Mouse (Mus musculus) neural tube, embryonic 12.5 days (tissue): Measurements from ENCODE around the gene Elk3. TPM values are rescaled to one million over a fixed set of nuclear protein-coding genes. Genes with fewer than 3 reads are reported as not detected.
"Not testable (repeated sequence)": the region's sequence is repeated elsewhere in the genome, so short reads cannot be mapped to it uniquely, and the experiment has no call there.

Source experiments
- ATAC-seq: fragments of 200-750 bp; cut with Nextera tagmentation; 2 replicates; pipeline ENCODE4 v1.8.0; 2017; ENCODE audit warnings: low read depth, mild to moderate bottlenecking, moderate TSS enrichment, moderate library complexity; ENCODE audit not compliant: low FRiP score
- H3K27ac ChIP-seq: fragments of 300-500 bp; sonication (generic); 2 replicates; pipeline ENCODE4 v1.5.1; 2016
- H3K27me3 ChIP-seq: fragments of 300-500 bp; sonication (generic); replicated peaks from 2 replicates; pipeline ENCODE4 v1.6.1; 2016; ENCODE audit warnings: mild to moderate bottlenecking
- H3K36me3 ChIP-seq: fragments of 300-500 bp; sonication (generic); 2 replicates; pipeline ENCODE4 v1.6.1; 2016; ENCODE audit warnings: mild to moderate bottlenecking
- H3K4me1 ChIP-seq: fragments of 300-500 bp; sonication (generic); 2 replicates; pipeline ENCODE4 v1.6.1; 2016
- H3K4me2 ChIP-seq: fragments of 300-500 bp; sonication (generic); replicated peaks from 2 replicates; pipeline ENCODE4 v1.6.1; 2016; ENCODE audit warnings: mild to moderate bottlenecking
- H3K4me3 ChIP-seq: fragments of 300-500 bp; sonication (generic); 2 replicates; pipeline ENCODE4 v1.5.1; 2016
- H3K9ac ChIP-seq: fragments of 300-500 bp; sonication (generic); 2 replicates; pipeline ENCODE4 v1.6.1; 2016; ENCODE audit warnings: mild to moderate bottlenecking
- H3K9me3 ChIP-seq: fragments of 300-500 bp; sonication (generic); 2 replicates; pipeline ENCODE4 v1.6.1; 2016; ENCODE audit warnings: mild to moderate bottlenecking
- WGBS: fragments of 180-500 bp; shearing (Covaris S2); methylation state at CpG from one replicate; pipeline ENCODE4 v1.1.7; 2016; 5-methylcytosine and 5-hydroxymethylcytosine counted together
- polyA plus RNA-seq: library from polyadenylated mRNA; unstranded; fragments of >200 nt; fragmentation: Nextera tagmentation; extraction: Ambion mirVana; gene quantifications from 2 replicates; pipeline ENCODE4 v1.2.1, GENCODE M21; 2016

Elk3 gene
- 18.9 and 21.3 TPM in 2 replicates for polyA plus RNA-seq

DNA sequence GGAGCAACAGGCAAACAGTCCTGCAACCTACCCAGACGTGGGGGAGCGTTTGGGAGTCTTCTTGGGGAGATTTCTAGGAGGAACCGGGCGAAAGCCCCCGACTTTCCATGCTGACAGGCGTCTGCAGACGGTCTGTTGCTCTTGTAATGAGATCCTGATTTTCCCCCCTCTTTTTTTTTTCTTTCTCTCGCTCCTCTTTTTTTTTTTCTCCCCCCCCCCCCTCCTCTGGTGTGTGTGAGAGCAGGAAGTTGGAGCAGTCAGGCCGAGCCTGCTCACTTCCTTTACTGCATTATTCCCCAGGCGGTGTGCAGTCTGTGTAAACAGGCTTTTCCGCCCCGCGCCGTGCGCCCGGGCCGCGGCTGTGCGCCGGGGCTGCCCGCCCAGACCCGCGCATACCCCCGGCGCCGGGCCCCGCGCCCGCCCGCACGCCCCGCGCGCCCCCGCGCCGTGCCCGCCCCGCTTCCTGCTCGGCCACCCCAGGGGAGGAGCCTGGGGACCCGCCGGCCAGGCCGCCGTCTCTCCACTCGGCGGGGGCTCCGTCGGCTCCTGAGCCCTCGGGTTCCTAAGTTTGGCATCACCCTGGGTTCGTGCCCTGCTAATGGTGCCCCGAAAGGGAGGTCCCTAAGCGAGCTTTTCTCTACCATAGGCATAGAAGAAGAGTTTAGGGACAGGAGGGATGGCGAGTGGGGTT is at the start of gene Elk3:
TSS of gene Elk3 (minus strand) at position 415 of the 691 bp plus-strand sequence.
- no peaks in the 10 kb centered on the region for H3K9me3 ChIP-seq
- H3K4me1 ChIP-seq = peaks cover 8% of the 10 kb centered on the region
- H3K27me3 ChIP-seq = peaks cover 3% of the 10 kb centered on the region; the same call in 1 of the 2 replicates
- H3K9ac ChIP-seq = peak within 1 kb of the TSS; percentile 78
- H3K36me3 ChIP-seq = no peaks in the 10 kb centered on the region
- peak within 1 kb of the TSS; percentile 83 for H3K4me2 ChIP-seq
- H3K27ac ChIP-seq = peak within 1 kb of the TSS; percentile 42; the same call in 1 of the 2 replicates
- under 1% methylated on average over 49 of the region's 53 CpGs for WGBS
- ATAC-seq = peak; percentile 81
- peak within 1 kb of the TSS; percentile 55 for H3K4me3 ChIP-seq

DNA sequence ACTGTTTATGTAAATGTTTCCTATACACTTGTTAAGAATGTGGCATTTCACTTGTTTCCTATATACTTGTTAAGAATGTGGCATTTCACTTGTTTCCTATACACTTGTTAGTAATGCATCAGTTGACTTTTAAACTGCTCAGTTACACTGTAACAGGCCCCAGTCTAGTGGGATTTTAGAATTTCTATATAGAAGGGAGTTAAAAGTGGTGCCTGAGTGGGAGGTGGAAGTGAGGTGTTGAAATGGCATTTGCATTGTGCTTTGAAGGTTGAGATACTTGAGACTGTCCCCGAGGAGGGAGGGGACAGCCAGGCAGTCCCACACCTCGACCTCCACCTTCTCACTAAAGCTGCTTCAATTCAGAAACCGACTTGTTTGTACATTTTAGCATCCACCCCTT is 49.7 kb upstream of the Elk3 start:
- no peaks in the 10 kb centered on the region for H3K9me3 ChIP-seq
- no peak overlapping the region for H3K27ac ChIP-seq
- H3K27me3 ChIP-seq = no peaks in the 10 kb centered on the region
- no peaks in the 10 kb centered on the region for H3K4me1 ChIP-seq
- no peak overlapping the region for H3K4me3 ChIP-seq
- 41% methylated on average over 3 of the region's 3 CpGs for WGBS
- no peaks in the 10 kb centered on the region for H3K36me3 ChIP-seq
- H3K9ac ChIP-seq = no peak overlapping the region
- H3K4me2 ChIP-seq = no peak overlapping the region
- no peak for ATAC-seq

DNA sequence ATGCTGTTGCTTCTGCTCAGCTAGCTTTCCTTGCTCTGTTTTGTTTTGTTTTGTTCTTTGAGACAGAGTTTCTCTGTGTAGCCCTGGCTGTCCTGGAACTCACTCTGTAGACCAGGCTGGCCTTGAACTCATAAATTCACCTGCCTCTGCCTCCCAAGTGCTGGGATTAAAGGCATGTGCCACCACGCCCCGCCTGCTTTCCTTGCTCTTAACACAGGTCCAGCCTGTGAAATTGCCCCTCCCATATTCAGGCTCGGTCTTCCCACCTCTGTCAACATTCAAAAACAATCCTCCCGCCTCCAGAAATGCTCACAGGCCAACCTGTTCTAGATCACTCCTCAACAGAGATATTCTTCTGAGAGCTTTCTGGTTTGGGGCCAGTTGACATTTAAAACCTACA is 49.3 kb upstream of the Elk3 start:
- ATAC-seq, H3K4me1 ChIP-seq, H3K4me2 ChIP-seq, H3K36me3 ChIP-seq, H3K9me3 ChIP-seq, H3K9ac ChIP-seq, H3K27ac ChIP-seq, H3K4me3 ChIP-seq, H3K27me3 ChIP-seq: not testable (repeated sequence)
- WGBS = 74% methylated on average over 4 of the region's 4 CpGs

DNA sequence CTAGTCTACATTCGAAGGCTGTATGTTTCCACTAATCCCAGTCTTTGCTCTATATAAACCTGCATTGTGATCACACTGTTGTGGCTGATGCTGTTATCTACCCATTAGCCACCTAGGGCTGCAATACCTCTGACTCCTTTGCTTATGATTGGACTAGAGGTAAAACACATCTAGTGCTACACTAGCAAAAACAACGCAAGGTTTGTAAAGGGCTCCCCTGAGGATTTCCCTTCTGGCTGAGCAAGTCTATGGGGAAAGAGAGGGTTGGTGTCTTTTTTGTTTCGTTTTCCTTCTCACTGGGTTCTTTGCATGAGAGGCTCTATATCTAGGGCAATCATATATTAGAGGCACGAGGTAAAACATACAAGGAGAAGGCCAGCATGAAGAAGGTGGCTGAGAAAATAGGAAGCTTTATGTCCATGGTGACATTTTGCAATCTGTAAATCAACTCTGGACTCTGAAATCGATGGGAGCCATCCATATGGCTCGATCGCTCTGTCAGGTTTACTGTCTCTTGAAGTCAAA is 48.5 kb upstream of the Elk3 start:
- H3K27ac ChIP-seq = no peak overlapping the region
- WGBS = 79% methylated on average over 7 of the region's 7 CpGs
- no peaks in the 10 kb centered on the region for H3K4me1 ChIP-seq
- H3K4me2 ChIP-seq = no peak overlapping the region
- H3K27me3 ChIP-seq = no peaks in the 10 kb centered on the region
- H3K9me3 ChIP-seq = no peaks in the 10 kb centered on the region
- no peak for ATAC-seq
- H3K36me3 ChIP-seq = no peaks in the 10 kb centered on the region
- H3K9ac ChIP-seq = no peak overlapping the region
- H3K4me3 ChIP-seq = no peak overlapping the region

DNA sequence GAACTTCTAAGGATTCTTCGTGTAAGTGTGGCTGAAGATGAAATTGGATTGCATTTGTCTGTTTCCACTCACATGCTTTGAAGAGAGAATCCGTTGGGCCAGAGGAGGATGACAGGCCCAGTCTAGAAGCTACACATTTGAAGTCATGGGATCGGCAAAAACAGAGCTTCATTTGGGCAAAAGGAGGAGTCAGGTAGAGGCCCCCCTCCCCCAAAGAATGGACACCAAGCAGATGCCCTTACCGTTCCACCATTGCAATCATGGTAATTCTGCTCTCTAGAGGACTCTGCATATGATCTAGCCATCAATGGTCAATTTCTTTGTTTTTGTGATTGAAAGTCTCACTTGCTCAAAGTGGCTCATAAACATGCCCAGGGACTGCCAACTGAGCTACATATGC is 47.9 kb upstream of the Elk3 start:
- Histone ChIP-seq H3K9me3 (no peaks in the 10 kb centered on the region), H3K27me3 (no peaks in the 10 kb centered on the region), H3K4me1 (no peaks in the 10 kb centered on the region), H3K4me2 (no peak overlapping the region), H3K9ac (no peak overlapping the region), H3K4me3 (no peak overlapping the region), H3K27ac (no peak overlapping the region), H3K36me3 (no peaks in the 10 kb centered on the region)
- ATAC-seq = no peak
- WGBS = 88% methylated on average over 4 of the region's 4 CpGs

DNA sequence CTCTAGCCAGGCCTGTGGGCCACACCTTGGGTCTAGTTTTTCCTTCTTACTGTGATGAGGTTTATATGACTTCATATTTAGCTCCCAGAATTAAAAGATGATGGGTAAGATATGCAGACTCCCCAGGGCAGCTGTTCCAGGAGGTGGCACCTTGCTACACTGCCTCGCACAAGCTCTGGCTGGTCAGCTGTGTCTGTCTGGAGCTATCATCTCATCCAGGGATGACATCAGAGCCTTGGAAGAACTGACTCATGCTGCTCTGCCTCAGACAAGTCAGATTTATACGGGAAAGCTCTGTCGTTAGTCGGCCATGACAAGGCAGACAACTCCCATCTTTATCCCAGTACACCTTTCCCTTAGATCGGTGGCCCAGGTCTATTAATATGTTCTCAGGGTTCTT is 46.2 kb upstream of the Elk3 start:
- no peaks in the 10 kb centered on the region for H3K36me3 ChIP-seq
- H3K4me1 ChIP-seq = no peaks in the 10 kb centered on the region
- H3K9ac ChIP-seq = no peak overlapping the region
- 89% methylated on average over 5 of the region's 5 CpGs for WGBS
- no peak overlapping the region for H3K4me3 ChIP-seq
- no peak overlapping the region for H3K27ac ChIP-seq
- ATAC-seq = no peak
- H3K4me2 ChIP-seq = no peak overlapping the region
- H3K9me3 ChIP-seq = no peaks in the 10 kb centered on the region
- no peaks in the 10 kb centered on the region for H3K27me3 ChIP-seq

DNA sequence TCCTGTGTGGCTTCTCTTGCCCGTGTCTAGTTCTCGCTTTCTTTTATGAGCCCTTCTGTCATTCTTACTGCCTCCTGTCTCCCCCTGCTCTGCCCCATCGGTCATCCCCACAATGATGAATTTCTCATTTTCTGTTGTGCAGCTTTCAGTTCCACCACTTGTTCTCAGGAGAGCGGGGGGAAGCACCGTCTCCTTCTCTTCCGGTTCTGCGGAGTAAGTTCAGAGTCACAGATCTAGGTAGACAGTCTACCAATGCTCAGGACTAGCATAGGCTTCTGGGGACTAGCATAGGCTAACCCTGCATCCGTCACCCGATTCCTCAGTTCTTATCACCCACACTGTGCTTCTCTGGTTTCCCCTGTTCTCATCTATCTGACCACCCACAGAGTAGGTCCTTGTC is 45.2 kb upstream of the Elk3 start:
- Histone ChIP-seq H3K9me3 (no peaks in the 10 kb centered on the region), H3K9ac (no peak overlapping the region), H3K27me3 (no peaks in the 10 kb centered on the region), H3K4me1 (no peaks in the 10 kb centered on the region), H3K36me3 (no peaks in the 10 kb centered on the region), H3K27ac (no peak overlapping the region), H3K4me3 (no peak overlapping the region), H3K4me2 (no peak overlapping the region)
- ATAC-seq = no peak
- WGBS = 87% methylated on average over 9 of the region's 9 CpGs

DNA sequence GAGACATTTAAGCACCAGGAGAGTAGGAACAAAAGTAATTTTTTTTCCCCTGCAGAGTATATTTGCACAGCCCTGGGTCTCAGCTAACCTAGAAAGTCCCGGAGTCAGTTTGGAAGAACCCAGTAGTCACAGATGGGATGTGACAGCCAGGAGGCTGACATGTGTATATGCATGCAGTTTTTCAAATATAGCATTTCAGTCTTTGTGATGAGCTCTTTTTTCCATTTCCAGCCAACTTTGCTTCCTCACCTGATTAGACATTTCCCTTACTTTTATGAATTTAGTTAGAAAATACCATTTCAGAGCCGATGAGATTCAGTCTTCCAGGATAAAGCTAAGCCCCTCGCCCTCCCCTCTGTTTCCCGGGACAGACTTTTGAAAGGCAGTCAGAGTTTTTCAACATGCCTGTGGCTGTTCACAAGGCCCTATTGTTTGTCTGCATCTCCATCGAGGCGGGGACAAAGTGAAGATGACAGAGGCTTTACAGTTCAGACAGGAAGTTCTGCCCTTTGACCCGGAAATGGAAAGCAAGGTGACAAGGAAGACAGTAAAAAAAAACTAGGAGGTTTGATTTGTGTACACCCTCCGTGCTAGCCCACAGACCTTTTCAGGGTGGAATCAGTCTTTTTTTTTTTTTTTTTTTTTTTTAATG is 44.5 kb upstream of the Elk3 start:
- H3K27ac ChIP-seq = no peak overlapping the region
- 45% methylated on average over 8 of the region's 8 CpGs for WGBS
- no peak for ATAC-seq

DNA sequence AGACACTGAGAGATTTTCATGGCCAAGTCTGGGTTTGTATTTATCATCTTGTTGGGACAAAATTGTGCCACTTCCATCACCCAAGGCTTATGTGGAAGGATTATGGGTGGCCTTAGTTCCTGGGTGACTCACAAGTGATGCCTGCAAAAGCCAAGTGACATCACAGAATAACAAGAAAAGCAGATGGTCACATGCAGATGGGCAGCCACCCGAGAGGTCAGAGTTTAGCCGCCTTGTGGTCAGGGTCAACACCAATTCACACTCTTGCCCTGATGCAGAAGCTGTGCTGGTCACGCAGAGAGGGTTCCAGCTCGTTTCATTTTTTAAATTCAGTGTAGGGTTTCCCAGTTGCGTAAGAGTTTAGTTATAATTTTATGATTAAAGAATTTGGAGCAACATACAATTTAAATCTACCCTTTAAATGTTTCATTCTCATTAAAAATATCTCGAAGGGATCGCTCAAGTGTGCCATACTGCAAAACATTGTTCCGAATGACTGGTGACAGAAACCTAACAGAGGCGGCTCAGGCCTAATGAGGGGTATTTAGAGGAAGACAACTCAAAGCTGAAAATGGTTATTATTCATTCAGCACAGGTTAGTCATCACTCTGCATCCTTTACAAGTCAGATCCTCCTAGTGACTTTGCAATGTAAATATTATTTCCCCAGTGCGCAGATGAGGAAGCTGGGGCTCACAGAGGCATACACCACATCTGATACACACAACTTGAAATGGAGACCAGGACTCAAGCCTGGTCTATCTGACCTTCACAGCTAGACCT is 42.8 kb upstream of the Elk3 start:
- no peak overlapping the region for H3K4me2 ChIP-seq
- no peak overlapping the region for H3K27ac ChIP-seq
- no peaks in the 10 kb centered on the region for H3K36me3 ChIP-seq
- ATAC-seq = no peak
- no peaks in the 10 kb centered on the region for H3K27me3 ChIP-seq
- no peak overlapping the region for H3K9ac ChIP-seq
- H3K9me3 ChIP-seq = no peaks in the 10 kb centered on the region
- no peak overlapping the region for H3K4me3 ChIP-seq
- no peaks in the 10 kb centered on the region for H3K4me1 ChIP-seq
- WGBS = 77% methylated on average over 10 of the region's 10 CpGs

More for the DNA sequence above, 44.5 kb upstream of the Elk3 start:
- no peak overlapping the region for H3K9ac ChIP-seq
- no peak overlapping the region for H3K4me2 ChIP-seq
- no peaks in the 10 kb centered on the region for H3K36me3 ChIP-seq
- no peak overlapping the region for H3K4me3 ChIP-seq
- H3K27me3 ChIP-seq = no peaks in the 10 kb centered on the region
- no peaks in the 10 kb centered on the region for H3K9me3 ChIP-seq
- H3K4me1 ChIP-seq = no peaks in the 10 kb centered on the region

DNA sequence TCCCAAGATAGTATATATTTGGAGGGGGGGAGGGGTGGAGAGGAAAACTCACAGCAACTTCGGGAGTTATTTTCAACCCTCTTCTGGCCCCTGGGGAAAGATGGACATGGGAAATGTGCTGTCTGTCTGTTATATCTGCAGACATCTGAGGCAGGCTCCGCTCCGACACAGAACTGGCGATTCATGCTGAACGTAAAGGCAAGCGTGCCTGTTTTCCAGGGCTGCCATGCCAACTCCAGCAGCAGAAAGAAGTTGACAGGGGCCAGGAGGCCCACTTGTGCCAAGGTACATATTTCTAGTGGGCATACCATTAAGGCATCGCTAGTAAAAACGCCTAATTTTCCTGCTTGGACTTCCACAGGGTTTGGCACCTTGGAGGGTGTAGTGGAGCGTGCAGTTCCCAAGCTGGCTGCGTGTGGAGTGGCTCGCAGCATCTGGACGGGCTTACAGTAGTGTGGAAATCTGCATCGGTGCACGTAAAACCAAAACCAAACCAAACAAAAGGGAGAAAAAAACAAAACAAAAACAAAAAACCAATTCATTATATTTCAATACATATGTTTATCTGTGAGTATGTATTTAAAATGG is 37.1 kb upstream of the Elk3 start:
- Histone ChIP-seq H3K4me1 (no peaks in the 10 kb centered on the region), H3K9ac (no peak overlapping the region), H3K27ac (no peak overlapping the region), H3K36me3 (no peaks in the 10 kb centered on the region), H3K27me3 (no peaks in the 10 kb centered on the region), H3K4me2 (no peak overlapping the region), H3K9me3 (no peaks in the 10 kb centered on the region), H3K4me3 (no peak overlapping the region)
- 85% methylated on average over 14 of the region's 14 CpGs for WGBS
- no peak for ATAC-seq

DNA sequence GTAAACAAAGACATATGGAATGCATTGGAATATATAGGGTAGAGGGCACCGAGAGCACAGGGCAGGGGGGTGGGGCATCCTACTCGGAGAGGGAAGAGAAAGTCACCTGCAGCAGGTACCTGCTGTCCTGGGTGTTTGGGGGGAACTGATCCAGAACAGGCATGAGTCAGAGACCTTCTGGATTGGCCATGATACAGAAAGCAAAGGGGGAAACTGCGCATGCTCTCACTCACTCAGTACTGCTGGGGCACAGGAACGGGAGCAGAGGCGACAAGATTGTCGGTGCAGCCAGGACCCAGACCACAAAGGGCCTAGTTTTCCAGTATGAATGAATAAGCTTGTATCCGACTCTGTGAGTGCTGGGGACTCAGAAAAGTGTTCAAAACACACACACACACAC is 36.5 kb upstream of the Elk3 start:
- no peak for ATAC-seq
- Histone ChIP-seq H3K27me3 (no peaks in the 10 kb centered on the region), H3K4me3 (no peak overlapping the region), H3K9ac (no peak overlapping the region), H3K9me3 (no peaks in the 10 kb centered on the region), H3K4me2 (no peak overlapping the region), H3K27ac (no peak overlapping the region), H3K4me1 (no peaks in the 10 kb centered on the region), H3K36me3 (no peaks in the 10 kb centered on the region)
- WGBS = 82% methylated on average over 7 of the region's 7 CpGs
